Mouse (Mus musculus) C2C12 (cell line): ENCODE measurements around the gene Mical2. TPM values are rescaled to one million over a fixed set of nuclear protein-coding genes. Genes with fewer than 3 reads are reported as not detected.

Experiments
- H3K27me3 ChIP-seq: one replicate; pipeline ENCODE4 v1.6.1; 2011; ENCODE audit not compliant: control insufficient read depth, insufficient read depth, insufficient read length
- H3K36me3 ChIP-seq: one replicate; pipeline ENCODE4 v1.6.1; 2011; ENCODE audit not compliant: control insufficient read depth, insufficient read depth
- H3K4me3 ChIP-seq: one replicate; pipeline ENCODE4 v1.5.1; 2011; ENCODE audit warnings: mild to moderate bottlenecking, control low read depth; ENCODE audit not compliant: poor library complexity, insufficient read depth, severe bottlenecking
- H3K79me2 ChIP-seq: one replicate; pipeline ENCODE4 v1.6.1; 2011; ENCODE audit not compliant: control insufficient read depth, insufficient read depth
- H3K79me3 ChIP-seq: one replicate; pipeline ENCODE4 v1.6.1; 2011; ENCODE audit warnings: low read depth, control low read depth
- H3ac ChIP-seq: one replicate; pipeline ENCODE3; 2011; ENCODE audit warnings: low read depth; ENCODE audit not compliant: control insufficient read depth, insufficient read length
- CEBPB ChIP-seq: IDR thresholded peaks from one replicate; pipeline ENCODE4 v1.6.1; 2011; ENCODE audit warnings: low read depth, mild to moderate bottlenecking, control low read depth, moderate library complexity
- CTCF ChIP-seq: IDR thresholded peaks from one replicate; pipeline ENCODE4 v1.5.1; 2011; ENCODE audit not compliant: control insufficient read depth, insufficient read depth, insufficient read length
- FOSL1 ChIP-seq: IDR thresholded peaks from one replicate; pipeline ENCODE4 v1.8.0; 2011; ENCODE audit warnings: mild to moderate bottlenecking, low read length; ENCODE audit not compliant: poor library complexity, insufficient read depth, severe bottlenecking
- MAX ChIP-seq: IDR thresholded peaks from one replicate; pipeline ENCODE4 v1.6.1; 2011; ENCODE audit warnings: mild to moderate bottlenecking, control low read depth
- MYOD1 ChIP-seq: IDR thresholded peaks from one replicate; pipeline ENCODE4 v1.6.1; 2011; ENCODE audit warnings: low read depth; ENCODE audit not compliant: control insufficient read depth, insufficient read length
- MYOG ChIP-seq: IDR thresholded peaks from one replicate; pipeline ENCODE4 v1.6.1; 2011; ENCODE audit not compliant: control insufficient read depth, insufficient read length; ENCODE audit errors: extremely low read depth
- USF1 ChIP-seq: IDR thresholded peaks from one replicate; pipeline ENCODE4 v1.6.1; 2011; ENCODE audit warnings: low read depth, mild to moderate bottlenecking, control low read depth, moderate library complexity
- polyA plus RNA-seq: library from polyadenylated mRNA; unstranded; fragments of >200 nt; fragmentation: generic; extraction: Trizol; gene quantifications from one replicate; pipeline ENCODE4 v1.2.1, GENCODE M21; 2012; ENCODE audit warnings: missing spikeins

The Mical2 gene
- polyA plus RNA-seq, 1 experiment, result 76.9 TPM

GRCm38 (mm10) chr7:112387876-112388275, 162.2 kb downstream of the Mical2 start:
- Histone ChIP-seq H3K36me3 (no peaks in the 10 kb centered on the region), H3K4me3 (no peak overlapping the region), H3ac (no peak overlapping the region), H3K79me3 (no peaks in the 10 kb centered on the region), H3K79me2 (no peaks in the 10 kb centered on the region), H3K27me3 (no peaks in the 10 kb centered on the region)
- TF ChIP-seq USF1, result no peak
- TF ChIP-seq MYOD1, result no peak
- no peak for TF ChIP-seq CTCF
- no peak for TF ChIP-seq CEBPB
- TF ChIP-seq FOSL1, result no peak
- no peak for TF ChIP-seq MYOG
- no peak for TF ChIP-seq MAX

GRCm38 (mm10) chr7:112388363-112388875, 162.8 kb downstream of the Mical2 start:
- Histone ChIP-seq H3ac (no peak overlapping the region), H3K27me3 (no peaks in the 10 kb centered on the region), H3K79me2 (no peaks in the 10 kb centered on the region), H3K79me3 (no peaks in the 10 kb centered on the region), H3K36me3 (no peaks in the 10 kb centered on the region), H3K4me3 (no peak overlapping the region)
- TF ChIP-seq CEBPB (no peak), MYOG (no peak), FOSL1 (no peak), USF1 (no peak), MAX (no peak), CTCF (no peak), MYOD1 (no peak)

DNA sequence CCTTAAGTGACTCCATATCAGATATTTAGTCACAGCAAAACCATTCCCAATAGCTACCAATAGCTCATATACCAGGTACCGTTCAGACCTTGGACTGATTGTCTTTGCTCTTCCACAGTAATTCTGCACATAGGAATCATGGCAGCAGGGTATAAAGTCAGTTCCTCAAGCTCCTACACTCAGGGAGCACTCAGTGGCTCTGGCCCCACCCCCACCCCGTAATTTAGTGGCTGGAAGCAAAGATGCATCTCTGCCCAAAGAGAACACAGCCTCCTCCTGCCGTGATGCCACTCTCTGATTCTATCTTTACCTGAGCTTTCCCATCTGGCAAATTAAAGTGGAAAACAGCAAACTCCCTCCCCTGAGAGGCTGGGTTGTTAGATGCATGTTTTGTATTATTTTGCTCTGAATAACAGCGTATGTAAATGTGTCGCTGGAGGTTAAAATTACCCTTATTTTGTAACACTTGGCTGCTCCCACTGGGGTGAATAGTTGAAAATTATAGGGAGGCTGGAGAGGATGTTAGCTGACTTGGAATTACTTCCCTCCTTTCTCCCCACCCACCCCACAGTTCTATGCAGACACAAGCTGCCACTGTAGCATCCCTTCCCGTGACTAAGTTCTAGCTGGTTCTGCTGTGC, 164.1 kb downstream of the Mical2 start:
- no peak for TF ChIP-seq CEBPB
- TF ChIP-seq MYOG, result no peak
- TF ChIP-seq USF1, result no peak
- no peak for TF ChIP-seq FOSL1
- TF ChIP-seq MYOD1, result no peak
- TF ChIP-seq CTCF, result no peak
- no peak for TF ChIP-seq MAX

GRCm38 (mm10) chr7:112390252-112390936, 164.7 kb downstream of the Mical2 start:
- H3K27me3 ChIP-seq, result no peaks in the 10 kb centered on the region
- TF ChIP-seq FOSL1, result no peak
- TF ChIP-seq MYOG, result no peak
- no peak for TF ChIP-seq CTCF
- no peak for TF ChIP-seq MAX
- no peak for TF ChIP-seq MYOD1
- no peak for TF ChIP-seq USF1
- TF ChIP-seq CEBPB, result no peak
- no peaks in the 10 kb centered on the region for H3K79me2 ChIP-seq
- H3K36me3 ChIP-seq, result no peaks in the 10 kb centered on the region
- no peaks in the 10 kb centered on the region for H3K79me3 ChIP-seq
- no peak overlapping the region for H3K4me3 ChIP-seq
- no peak overlapping the region for H3ac ChIP-seq

More for the DNA sequence above, 164.1 kb downstream of the Mical2 start:
- H3K79me3 ChIP-seq, result no peaks in the 10 kb centered on the region
- H3K27me3 ChIP-seq, result no peaks in the 10 kb centered on the region
- H3ac ChIP-seq, result no peak overlapping the region
- no peak overlapping the region for H3K4me3 ChIP-seq
- H3K36me3 ChIP-seq, result no peaks in the 10 kb centered on the region
- no peaks in the 10 kb centered on the region for H3K79me2 ChIP-seq

- Histone ChIP-seq H3K79me3 (no peaks in the 10 kb centered on the region), H3K79me2 (no peaks in the 10 kb centered on the region), H3K27me3 (no peaks in the 10 kb centered on the region), H3K36me3 (no peaks in the 10 kb centered on the region), H3ac (no peak overlapping the region), H3K4me3 (no peak overlapping the region)
- TF ChIP-seq CTCF (no peak), MAX (no peak), FOSL1 (no peak), MYOD1 (no peak), MYOG (no peak), USF1 (no peak), CEBPB (no peak)
These were observed 165.4 kb downstream of the Mical2 start for GRCm38 (mm10) chr7:112390937-112391605.
